Comparison of ENCODE assay signal across 7 mouse cellular contexts in genomic region chr6:125515503-125516315, GRCm38 (mm10). TPM values are rescaled to one million over a fixed set of nuclear protein-coding genes. Genes with fewer than 3 reads are reported as not detected.
DNase-seq lines count a peak whose midpoint lies in the region; ATAC-seq and TF ChIP-seq lines count a peak whose summit lies in the region.

No protein-coding gene starts in this region.

- TF ChIP-seq EP300 in stomach, postnatal 0 days (optimal IDR thresholded peaks at IDR 0.05) = no peak

- H3K9me3 ChIP-seq in stomach, postnatal 0 days (ENCODE audit: control insufficient read depth, low read length) = no peaks in the 10 kb centered on the region
- no peaks in the 10 kb centered on the region for H3K9me3 ChIP-seq in midbrain, embryonic 10.5 days (replicated peaks)

- no peaks in the 10 kb centered on the region for H3K27me3 ChIP-seq in liver, adult 2 months (ENCODE audit: control insufficient read depth, insufficient read depth, low read length)
- no peaks in the 10 kb centered on the region for H3K27me3 ChIP-seq in stomach, postnatal 0 days (ENCODE audit: control insufficient read depth, insufficient read depth, low read length)
- no peaks in the 10 kb centered on the region for H3K27me3 ChIP-seq in midbrain, embryonic 10.5 days (ENCODE audit: low read depth, poor library complexity, severe bottlenecking)

- H3K9ac ChIP-seq in liver, adult 2 months (ENCODE audit: low read depth, low read length) = no peak overlapping the region
- H3K9ac ChIP-seq in stomach, postnatal 0 days (ENCODE audit: low read length) = no peak overlapping the region

- H3K4me1 ChIP-seq in liver, adult 2 months (ENCODE audit: control insufficient read depth, insufficient read depth, low read length) = peaks cover 11% of the 10 kb centered on the region
- H3K4me1 ChIP-seq in stomach, postnatal 0 days (replicated peaks; ENCODE audit: control insufficient read depth, insufficient read depth) = no peaks in the 10 kb centered on the region
- H3K4me1 ChIP-seq in midbrain, embryonic 10.5 days = peaks cover 5% of the 10 kb centered on the region; the same call in 1 of the 2 replicates

- peak overlapping the region; percentile 74 for H3K27ac ChIP-seq in liver, adult 2 months (replicated peaks; ENCODE audit: insufficient read depth, low read depth, low read length)
- no peak overlapping the region for H3K27ac ChIP-seq in stomach, postnatal 0 days (replicated peaks)
- H3K27ac ChIP-seq in midbrain, embryonic 10.5 days (replicated peaks) = no peak overlapping the region

- no peaks in the 10 kb centered on the region for H3K79me2 ChIP-seq in liver, adult 2 months (ENCODE audit: control insufficient read depth, insufficient read depth, low read length)

- no peak for TF ChIP-seq POLR2A in liver, adult 2 months (IDR thresholded peaks at IDR 0.05; ENCODE audit: extremely low read depth, insufficient read depth, low read length)

- 17% methylated on average over 11 of the region's 11 CpGs for WGBS in liver, adult 2 months
- WGBS in stomach, postnatal 0 days = 53% methylated on average over 11 of the region's 11 CpGs
- 82% methylated on average over 11 of the region's 11 CpGs for WGBS in midbrain, embryonic 10.5 days

- peak; percentile 49 for ATAC-seq in stomach, postnatal 0 days (ENCODE audit: low FRiP score, low TSS enrichment)

- no peak for TF ChIP-seq CTCF in liver, adult 2 months (IDR thresholded peaks at IDR 0.05; ENCODE audit: low read depth, low read length)
- no peak for TF ChIP-seq CTCF in stomach, postnatal 0 days (IDR thresholded peaks at IDR 0.05; ENCODE audit: low read depth)

- DNase-seq in right cerebral cortex, postnatal 14 days = peak; percentile 40
- no peak for DNase-seq in right cerebral cortex, postnatal 25 days
- DNase-seq in heart, postnatal 4 days = peak; percentile 87
- peak; percentile 99 for DNase-seq in liver, adult 2 months (ENCODE audit: extremely low read depth, low read depth, low spot score)
- no peak for DNase-seq in stomach, postnatal 0 days (ENCODE audit: low spot score)
- no peak for DNase-seq in urinary bladder, postnatal 14 days (ENCODE audit: low spot score)
- DNase-seq in midbrain, embryonic 10.5 days (ENCODE audit: low spot score) = no peak

- no peak overlapping the region for H3K4me3 ChIP-seq in liver, adult 2 months (ENCODE audit: insufficient read depth, low read depth, low read length)
- no peak overlapping the region for H3K4me3 ChIP-seq in stomach, postnatal 0 days (ENCODE audit: low read depth, low read length)
- H3K4me3 ChIP-seq in midbrain, embryonic 10.5 days = no peak overlapping the region

- H3K4me2 ChIP-seq in stomach, postnatal 0 days (replicated peaks; ENCODE audit: low read depth) = no peak overlapping the region

- no peaks in the 10 kb centered on the region for H3K36me3 ChIP-seq in liver, adult 2 months (ENCODE audit: control insufficient read depth, insufficient read depth, low read length)
- no peaks in the 10 kb centered on the region for H3K36me3 ChIP-seq in stomach, postnatal 0 days (ENCODE audit: control insufficient read depth, insufficient read depth, low read length)
- no peaks in the 10 kb centered on the region for H3K36me3 ChIP-seq in midbrain, embryonic 10.5 days

RNA-seq across cellular contexts. Expression of gene Cd9, which starts 21.1 kb away (rescaled TPM):
- total RNA-seq in heart, postnatal 4 days (2021) = 10 to 100 TPM; 72.4 to 73.3 TPM
- 17.4 and 19.1 TPM in 2 replicates for total RNA-seq in liver, adult 2 months (2014; rRNA removed)
- polyA plus RNA-seq in liver, adult 2 months (2012; rRNA removed) = 17.9 and 33.7 TPM in 2 replicates
- polyA plus RNA-seq in stomach, postnatal 0 days (2015; fragmentation: Nextera tagmentation; extraction: Ambion mirVana) = 487 and 500 TPM in 2 replicates
- 32.9 and 36.3 TPM in 2 replicates for polyA plus RNA-seq in midbrain, embryonic 10.5 days (2016; fragmentation: Nextera tagmentation; extraction: Ambion mirVana)

RNA-seq across cellular contexts. Expression of gene Vwf, which starts 30.9 kb away (rescaled TPM):
- total RNA-seq in heart, postnatal 4 days (2021) = 10 to 100 TPM; 86.0 to 87.2 TPM
- total RNA-seq in liver, adult 2 months (2014; rRNA removed) = 4.9 and 6.8 TPM in 2 replicates
- 9.0 and 10.9 TPM in 2 replicates for polyA plus RNA-seq in liver, adult 2 months (2012; rRNA removed)
- 7.8 and 9.5 TPM in 2 replicates for polyA plus RNA-seq in stomach, postnatal 0 days (2015; fragmentation: Nextera tagmentation; extraction: Ambion mirVana)
- polyA plus RNA-seq in midbrain, embryonic 10.5 days (2016; fragmentation: Nextera tagmentation; extraction: Ambion mirVana) = 5.8 and 10.1 TPM in 2 replicates

Comparison
In these comparisons a context has a peak if more than half of its experiments do, and no peak if none do; other contexts are left out.
1. DNase-seq: peak in right cerebral cortex, postnatal 14 days (single experiment), heart, postnatal 4 days (single experiment) and liver, adult 2 months (single experiment); none in right cerebral cortex, postnatal 25 days (single experiment), stomach, postnatal 0 days (single experiment), urinary bladder, postnatal 14 days (single experiment) and midbrain, embryonic 10.5 days (single experiment).
2. RNA of gene Cd9, which starts 21.1 kb away (polyA plus RNA-seq): 487 to 500 TPM in stomach, postnatal 0 days; 32.9 to 36.3 TPM in midbrain, embryonic 10.5 days and 17.9 to 33.7 TPM in liver, adult 2 months; every median in the first group is over 10 times any median in the second.